Mouse (Mus musculus): ENCODE measurements around the gene Ankrd2.

- TF ChIP-seq CTCF (IDR thresholded peaks at IDR 0.05; ENCODE audit: extremely low read depth, insufficient read depth, low read length) (no peak), POLR2A (IDR thresholded peaks at IDR 0.05; ENCODE audit: extremely low read depth, insufficient read depth, low read length) (no peak)
These were observed 49.9 kb downstream of the Ankrd2 start for GRCm38 (mm10) chr19:42085690-42086089.
